Mouse (Mus musculus): ENCODE measurements around the gene Wnk4. TPM values are rescaled to one million over a fixed set of nuclear protein-coding genes. Genes with fewer than 3 reads are reported as not detected.

Gene Wnk4
- polyA plus RNA-seq, 1 experiment from 2014 or later: 7.6 TPM

DNA sequence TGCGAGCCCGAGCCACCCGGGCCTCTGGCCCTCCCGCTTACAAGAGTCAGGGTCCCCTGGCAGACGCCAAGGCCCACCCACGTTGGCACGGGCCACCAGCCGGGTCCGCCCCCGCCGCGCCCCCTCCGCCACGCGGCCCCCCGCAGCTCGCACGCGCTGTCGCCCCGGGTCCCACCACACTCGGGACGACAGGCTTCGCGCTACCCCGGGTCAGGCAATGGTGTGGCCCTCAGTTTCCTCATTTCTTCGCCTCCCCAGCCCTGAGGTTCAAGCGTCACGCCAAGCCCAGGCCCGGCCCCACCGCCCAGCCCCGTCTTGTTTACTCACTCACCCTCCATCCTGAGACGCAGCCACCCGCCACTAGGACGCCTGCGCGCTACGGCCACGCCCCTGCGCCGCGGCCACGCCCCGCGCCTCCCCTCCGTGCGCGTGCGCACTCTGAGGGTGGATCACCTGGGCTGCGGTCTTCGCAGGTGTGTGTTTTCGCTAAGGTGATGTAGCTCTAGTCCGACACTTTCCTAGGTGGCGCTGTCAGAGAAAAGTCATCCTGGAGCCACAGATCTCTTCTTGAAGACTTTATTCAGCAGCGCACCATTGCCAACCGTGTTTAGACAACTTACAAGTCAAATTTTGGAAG is 34.2 kb upstream of the Wnk4 start, which contains the start of gene Ezh1:
Gene Ezh1 (minus strand): TSS at position 399 of the 637 bp plus-strand sequence.
- H3K4me3 ChIP-seq (ENCODE audit: low read depth, low read length): peak within 1 kb of the TSS; percentile 79
- H3K27ac ChIP-seq (ENCODE audit: low read depth, low read length): no peak within 1 kb of the TSS
- H3K9me3 ChIP-seq (ENCODE audit: control insufficient read depth, low read length): no peaks in the 10 kb centered on the region
- peak within 1 kb of the TSS; percentile 98 for H3K4me2 ChIP-seq (ENCODE audit: low read depth, low read length, severe bottlenecking)
- H3K36me3 ChIP-seq (ENCODE audit: control insufficient read depth, insufficient read depth, low read length): no peaks in the 10 kb centered on the region
- DNase-seq (ENCODE audit: low spot score) (peak; percentile 90), ATAC-seq (replicated peaks; ENCODE audit: low FRiP score) (peak; percentile 84)
- H3K27me3 ChIP-seq (ENCODE audit: control insufficient read depth, insufficient read depth, low read length): no peaks in the 10 kb centered on the region
- peak within 1 kb of the TSS; percentile 73 for H3K9ac ChIP-seq (ENCODE audit: low read length)
- WGBS: 2% methylated on average over 55 of the region's 56 CpGs
- no peaks in the 10 kb centered on the region; the same call in 1 of the 2 replicates for H3K4me1 ChIP-seq (replicated peaks; ENCODE audit: control insufficient read depth, insufficient read depth, low read length)

DNA sequence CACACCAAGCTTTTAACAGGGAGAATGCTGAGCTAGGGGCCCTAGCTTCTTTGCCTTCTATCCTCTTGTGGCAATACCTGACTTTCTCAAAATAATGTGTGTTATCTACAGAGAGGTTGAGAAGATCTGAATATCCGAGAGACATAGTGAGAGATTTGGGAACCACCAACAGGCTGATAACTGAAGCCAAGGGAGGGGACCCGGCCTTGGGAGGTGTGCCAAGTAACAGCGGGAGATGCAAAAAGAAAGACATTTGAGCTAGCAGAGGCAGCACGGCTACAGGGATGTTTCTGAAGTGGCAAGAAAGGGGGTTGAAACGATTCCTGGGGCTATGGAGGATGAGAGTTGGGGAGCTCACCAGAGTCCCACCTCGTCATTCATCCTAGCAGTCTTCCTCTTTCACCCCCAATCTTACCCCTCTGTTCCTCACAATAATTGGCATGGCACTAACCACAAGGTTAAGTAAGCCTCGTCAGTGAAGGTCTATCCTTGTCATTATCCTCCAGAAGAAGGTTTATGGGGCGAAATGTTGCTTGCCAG is 30.9 kb upstream of the Wnk4 start:
- H3K9me3 ChIP-seq (ENCODE audit: control insufficient read depth, low read length): no peaks in the 10 kb centered on the region
- H3K4me1 ChIP-seq (replicated peaks; ENCODE audit: control insufficient read depth, insufficient read depth, low read length): peaks cover 2% of the 10 kb centered on the region; the same call in 1 of the 2 replicates
- WGBS: 21% methylated on average over 8 of the region's 8 CpGs
- no peak overlapping the region for H3K9ac ChIP-seq (ENCODE audit: low read length)
- no peak overlapping the region for H3K4me2 ChIP-seq (ENCODE audit: low read depth, low read length, severe bottlenecking)
- no peaks in the 10 kb centered on the region for H3K27me3 ChIP-seq (ENCODE audit: control insufficient read depth, insufficient read depth, low read length)
- DNase-seq (ENCODE audit: low spot score) (no peak), ATAC-seq (replicated peaks; ENCODE audit: low FRiP score) (no peak)
- no peaks in the 10 kb centered on the region for H3K36me3 ChIP-seq (ENCODE audit: control insufficient read depth, insufficient read depth, low read length)
- H3K27ac ChIP-seq (ENCODE audit: low read depth, low read length): no peak overlapping the region
- H3K4me3 ChIP-seq (ENCODE audit: low read depth, low read length): no peak overlapping the region

DNA sequence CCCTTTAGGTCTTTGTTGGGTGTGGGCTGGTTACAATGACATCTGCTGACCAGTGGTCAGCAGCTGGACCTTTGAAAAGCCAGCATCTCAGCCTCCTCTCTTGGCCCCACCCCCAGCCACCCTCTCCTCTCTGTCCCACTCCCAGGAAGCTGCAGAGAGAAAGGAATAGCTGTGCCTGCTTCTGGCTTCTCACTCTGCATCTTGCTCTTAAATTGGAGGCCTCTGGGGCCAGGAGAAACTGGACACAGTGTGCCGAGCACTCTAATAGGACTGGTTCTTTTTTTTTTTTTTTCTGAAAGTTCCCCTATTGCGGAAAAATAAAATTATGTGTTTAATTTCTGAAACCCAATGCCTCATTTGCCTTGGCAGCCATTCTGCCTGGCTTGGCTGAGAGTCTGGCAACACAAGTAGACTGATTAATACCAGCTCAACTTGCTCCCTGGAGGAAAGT is 30.3 kb upstream of the Wnk4 start:
- 22% methylated on average over 2 of the region's 2 CpGs for WGBS
- H3K4me2 ChIP-seq (ENCODE audit: low read depth, low read length, severe bottlenecking): no peak overlapping the region
- no peaks in the 10 kb centered on the region for H3K27me3 ChIP-seq (ENCODE audit: control insufficient read depth, insufficient read depth, low read length)
- no peaks in the 10 kb centered on the region for H3K36me3 ChIP-seq (ENCODE audit: control insufficient read depth, insufficient read depth, low read length)
- no peak overlapping the region for H3K4me3 ChIP-seq (ENCODE audit: low read depth, low read length)
- H3K9me3 ChIP-seq (ENCODE audit: control insufficient read depth, low read length): no peaks in the 10 kb centered on the region
- H3K4me1 ChIP-seq (replicated peaks; ENCODE audit: control insufficient read depth, insufficient read depth, low read length): peaks cover 2% of the 10 kb centered on the region; the same call in 1 of the 2 replicates
- DNase-seq (ENCODE audit: low spot score): no peak
- no peak overlapping the region for H3K9ac ChIP-seq (ENCODE audit: low read length)
- no peak overlapping the region for H3K27ac ChIP-seq (ENCODE audit: low read depth, low read length)
- ATAC-seq (replicated peaks; ENCODE audit: low FRiP score): no peak

DNA sequence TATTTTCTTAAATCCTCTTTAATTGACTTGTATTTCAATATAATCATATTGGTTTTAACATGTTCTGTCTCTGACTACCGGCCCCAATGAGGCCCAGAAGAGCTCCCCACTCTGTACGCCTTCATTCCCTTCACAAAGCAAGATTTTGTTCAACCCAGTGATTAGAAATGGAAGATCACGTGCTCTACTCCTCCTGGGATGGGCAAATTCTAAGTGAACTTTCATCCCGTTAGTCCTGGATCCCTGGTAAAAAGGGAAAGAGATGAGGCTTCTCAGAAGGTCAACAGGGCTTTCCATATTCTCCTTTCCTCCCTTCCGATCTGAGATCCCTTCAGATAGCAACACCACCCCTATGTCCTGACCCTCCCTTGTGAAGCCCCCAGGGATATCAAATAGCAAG is 29.8 kb upstream of the Wnk4 start:
- ATAC-seq (replicated peaks; ENCODE audit: low FRiP score) (no peak), DNase-seq (ENCODE audit: low spot score) (no peak)
- no peak overlapping the region for H3K4me3 ChIP-seq (ENCODE audit: low read depth, low read length)
- H3K4me2 ChIP-seq (ENCODE audit: low read depth, low read length, severe bottlenecking): no peak overlapping the region
- H3K9me3 ChIP-seq (ENCODE audit: control insufficient read depth, low read length): no peaks in the 10 kb centered on the region
- H3K27me3 ChIP-seq (ENCODE audit: control insufficient read depth, insufficient read depth, low read length): no peaks in the 10 kb centered on the region
- no peak overlapping the region for H3K27ac ChIP-seq (ENCODE audit: low read depth, low read length)
- H3K36me3 ChIP-seq (ENCODE audit: control insufficient read depth, insufficient read depth, low read length): no peaks in the 10 kb centered on the region
- WGBS: 13% methylated on average over 5 of the region's 5 CpGs
- peaks cover 2% of the 10 kb centered on the region; the same call in 1 of the 2 replicates for H3K4me1 ChIP-seq (replicated peaks; ENCODE audit: control insufficient read depth, insufficient read depth, low read length)
- H3K9ac ChIP-seq (ENCODE audit: low read length): no peak overlapping the region

DNA sequence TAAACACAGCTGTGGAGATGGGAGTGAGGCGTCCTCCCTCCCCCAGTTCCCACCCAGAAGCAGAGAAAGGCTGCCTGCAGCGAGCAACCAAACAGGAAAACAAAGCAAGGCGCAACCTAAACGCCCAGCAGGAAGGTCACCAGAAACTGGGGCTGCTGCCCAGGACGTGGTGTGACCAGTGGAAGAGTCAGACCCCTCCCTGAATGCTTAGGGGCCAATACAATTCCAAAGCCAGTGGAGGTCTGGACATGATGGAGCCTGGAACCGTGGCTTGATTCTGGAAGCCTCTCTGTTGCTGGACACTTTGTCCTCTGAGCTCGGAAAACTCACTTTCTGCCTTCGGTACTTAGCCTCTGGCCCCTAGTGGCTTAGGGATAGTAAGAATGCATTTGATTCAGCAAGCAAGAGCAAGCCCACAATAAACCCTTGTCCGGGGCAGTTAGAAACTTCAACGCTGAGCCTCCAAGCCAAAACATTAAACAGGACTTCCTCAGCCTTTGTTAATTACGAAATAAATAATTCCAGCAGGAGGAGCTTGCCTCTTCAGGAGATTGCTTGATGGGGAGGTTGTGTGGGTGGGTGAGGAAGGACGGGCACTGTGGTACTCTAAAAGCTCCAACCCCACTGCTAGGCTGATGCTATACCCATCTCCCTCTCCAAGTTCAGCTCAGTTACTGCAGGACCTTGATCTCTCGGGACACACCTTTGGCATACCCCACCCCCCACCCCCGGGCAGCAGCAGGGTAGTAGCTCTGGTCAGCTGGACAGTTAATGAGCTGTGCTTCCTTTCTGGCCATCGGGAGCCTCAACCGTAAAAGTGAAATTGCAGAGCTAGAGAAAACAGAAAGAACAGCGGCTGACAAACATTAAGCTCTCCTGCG is 29.1 kb upstream of the Wnk4 start:
- Histone ChIP-seq H3K27ac (ENCODE audit: low read depth, low read length) (peak overlapping the region; percentile 38; the same call in 1 of the 2 replicates), H3K4me1 (replicated peaks; ENCODE audit: control insufficient read depth, insufficient read depth, low read length) (0 out of 2 replicates have a peak, but pooled peaks cover 2% of the 10 kb centered on the region), H3K36me3 (ENCODE audit: control insufficient read depth, insufficient read depth, low read length) (no peaks in the 10 kb centered on the region), H3K4me2 (ENCODE audit: low read depth, low read length, severe bottlenecking) (no peak overlapping the region), H3K9me3 (ENCODE audit: control insufficient read depth, low read length) (no peaks in the 10 kb centered on the region), H3K4me3 (ENCODE audit: low read depth, low read length) (no peak overlapping the region), H3K9ac (ENCODE audit: low read length) (0 out of 2 replicates have a peak overlapping the region, but pooled peaks have one; percentile 6), H3K27me3 (ENCODE audit: control insufficient read depth, insufficient read depth, low read length) (no peaks in the 10 kb centered on the region)
- 13% methylated on average over 18 of the region's 18 CpGs for WGBS
- ATAC-seq (replicated peaks; ENCODE audit: low FRiP score): no peak
- DNase-seq (ENCODE audit: low spot score): no peak

DNA sequence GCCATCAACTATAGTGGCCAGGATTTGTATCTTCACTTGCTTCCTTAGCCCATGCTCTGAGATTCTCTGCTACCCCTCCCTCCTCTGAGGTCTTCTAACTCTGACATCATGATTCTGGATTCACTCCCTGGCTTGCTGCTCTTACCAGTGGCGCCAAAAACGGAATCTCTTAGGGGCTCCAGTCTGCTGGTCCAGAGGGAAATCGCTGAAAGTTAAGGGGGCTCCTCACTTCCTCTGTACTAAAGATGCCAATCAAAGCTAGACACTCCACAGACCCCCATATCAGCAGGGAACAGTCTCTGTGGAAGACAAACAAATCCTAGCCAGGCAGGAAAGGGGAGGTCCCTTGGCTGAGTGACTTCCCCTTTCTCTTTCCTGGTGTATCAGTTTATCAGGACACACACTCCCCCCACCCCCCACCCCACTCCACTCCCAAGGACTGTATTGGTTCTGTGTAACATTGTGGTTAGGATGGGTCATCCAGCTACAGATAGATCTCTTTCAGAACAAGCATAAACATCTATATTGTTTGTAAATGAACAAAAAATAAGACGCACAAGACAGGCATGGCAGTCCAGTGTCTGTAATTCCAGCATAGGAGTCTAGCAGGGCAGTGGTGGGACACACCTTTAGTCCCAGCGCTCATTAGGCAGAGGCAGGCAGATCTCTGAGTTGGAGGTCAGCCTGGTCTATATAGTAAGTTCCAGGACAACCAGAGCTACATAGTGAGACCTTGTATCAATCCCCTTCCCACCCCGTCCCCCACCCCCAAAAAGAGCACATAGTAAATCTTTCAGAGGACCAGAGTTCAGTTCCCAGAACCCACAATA is 28.1 kb upstream of the Wnk4 start:
- Histone ChIP-seq H3K27me3 (ENCODE audit: control insufficient read depth, insufficient read depth, low read length) (no peaks in the 10 kb centered on the region), H3K4me3 (ENCODE audit: low read depth, low read length) (no peak overlapping the region), H3K9ac (ENCODE audit: low read length) (no peak overlapping the region), H3K4me2 (ENCODE audit: low read depth, low read length, severe bottlenecking) (no peak overlapping the region), H3K36me3 (ENCODE audit: control insufficient read depth, insufficient read depth, low read length) (no peaks in the 10 kb centered on the region), H3K4me1 (replicated peaks; ENCODE audit: control insufficient read depth, insufficient read depth, low read length) (0 out of 2 replicates have a peak, but pooled peaks cover 2% of the 10 kb centered on the region), H3K9me3 (ENCODE audit: control insufficient read depth, low read length) (no peaks in the 10 kb centered on the region), H3K27ac (ENCODE audit: low read depth, low read length) (no peak overlapping the region)
- DNase-seq (ENCODE audit: low spot score): no peak
- no peak for ATAC-seq (replicated peaks; ENCODE audit: low FRiP score)
- 59% methylated on average over 6 of the region's 6 CpGs for whole genome bisulfite sequencing

DNA sequence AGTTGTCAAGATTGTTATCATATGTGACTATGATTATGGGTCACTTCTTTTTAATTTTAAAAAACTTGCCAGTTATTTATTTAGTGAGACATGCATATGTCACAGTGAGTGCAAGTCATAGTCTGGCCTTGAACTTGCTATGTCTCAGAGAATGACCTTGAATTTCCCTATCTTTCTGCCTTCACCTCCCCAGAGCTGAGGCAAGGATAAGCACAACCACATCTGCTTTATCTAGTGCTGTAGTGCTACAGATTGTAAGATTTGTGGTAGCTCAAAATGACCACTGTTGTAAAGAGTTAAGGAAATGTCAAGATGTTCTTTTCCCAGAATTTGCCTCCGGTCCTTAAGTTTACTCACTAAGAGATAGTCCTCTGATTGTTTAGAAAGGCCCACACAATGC is 27.1 kb upstream of the Wnk4 start:
- Histone ChIP-seq H3K4me3 (ENCODE audit: low read depth, low read length) (no peak overlapping the region), H3K36me3 (ENCODE audit: control insufficient read depth, insufficient read depth, low read length) (no peaks in the 10 kb centered on the region), H3K9me3 (ENCODE audit: control insufficient read depth, low read length) (no peaks in the 10 kb centered on the region), H3K4me2 (ENCODE audit: low read depth, low read length, severe bottlenecking) (no peak overlapping the region), H3K4me1 (replicated peaks; ENCODE audit: control insufficient read depth, insufficient read depth, low read length) (0 out of 2 replicates have a peak, but pooled peaks cover 2% of the 10 kb centered on the region), H3K27ac (ENCODE audit: low read depth, low read length) (no peak overlapping the region), H3K9ac (ENCODE audit: low read length) (no peak overlapping the region), H3K27me3 (ENCODE audit: control insufficient read depth, insufficient read depth, low read length) (no peaks in the 10 kb centered on the region)
- DNase-seq (ENCODE audit: low spot score): no peak
- 92% methylated on average over 1 of the region's 1 CpGs for WGBS
- no peak for ATAC-seq (replicated peaks; ENCODE audit: low FRiP score)

DNA sequence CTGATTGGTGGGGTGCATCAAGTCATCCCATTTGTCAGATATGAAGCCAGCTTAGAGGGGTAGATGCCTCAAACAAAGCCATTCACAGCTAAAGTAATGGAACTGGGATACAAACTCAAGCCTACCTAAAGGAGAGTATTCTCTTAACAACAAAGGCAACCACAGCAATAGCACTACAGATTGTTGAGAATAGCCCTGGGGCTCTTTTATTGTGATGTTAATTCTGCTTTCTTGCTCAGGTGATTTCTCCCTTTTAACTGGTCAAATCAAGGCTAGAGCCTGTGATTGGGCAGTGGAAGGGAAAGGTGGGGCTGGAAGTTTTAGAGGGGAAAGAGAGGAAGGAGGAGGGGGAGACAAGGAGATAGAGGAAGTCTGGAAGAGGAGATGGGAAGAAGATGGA is 26.2 kb upstream of the Wnk4 start:
- no peak overlapping the region for H3K4me3 ChIP-seq (ENCODE audit: low read depth, low read length)
- H3K36me3 ChIP-seq (ENCODE audit: control insufficient read depth, insufficient read depth, low read length): no peaks in the 10 kb centered on the region
- no peak for DNase-seq (ENCODE audit: low spot score)
- no peak overlapping the region for H3K4me2 ChIP-seq (ENCODE audit: low read depth, low read length, severe bottlenecking)
- H3K27ac ChIP-seq (ENCODE audit: low read depth, low read length): no peak overlapping the region
- no peaks in the 10 kb centered on the region for H3K27me3 ChIP-seq (ENCODE audit: control insufficient read depth, insufficient read depth, low read length)
- H3K9me3 ChIP-seq (ENCODE audit: control insufficient read depth, low read length): no peaks in the 10 kb centered on the region
- 0 out of 2 replicates have a peak, but pooled peaks cover 2% of the 10 kb centered on the region for H3K4me1 ChIP-seq (replicated peaks; ENCODE audit: control insufficient read depth, insufficient read depth, low read length)
- H3K9ac ChIP-seq (ENCODE audit: low read length): no peak overlapping the region
- ATAC-seq (replicated peaks; ENCODE audit: low FRiP score): no peak

Measured in forebrain, embryonic 11.5 days (tissue).